Mouse (Mus musculus): ENCODE results near the gene Cacna2d2. TPM values are rescaled to one million over a fixed set of nuclear protein-coding genes. Genes with fewer than 3 reads are reported as not detected.
"Not testable (repeated sequence)": the region's sequence is repeated elsewhere in the genome, so short reads cannot be mapped to it uniquely, and the experiment has no call there.

The Cacna2d2 gene
- polyA plus RNA-seq, 1 experiment: not detected

DNA sequence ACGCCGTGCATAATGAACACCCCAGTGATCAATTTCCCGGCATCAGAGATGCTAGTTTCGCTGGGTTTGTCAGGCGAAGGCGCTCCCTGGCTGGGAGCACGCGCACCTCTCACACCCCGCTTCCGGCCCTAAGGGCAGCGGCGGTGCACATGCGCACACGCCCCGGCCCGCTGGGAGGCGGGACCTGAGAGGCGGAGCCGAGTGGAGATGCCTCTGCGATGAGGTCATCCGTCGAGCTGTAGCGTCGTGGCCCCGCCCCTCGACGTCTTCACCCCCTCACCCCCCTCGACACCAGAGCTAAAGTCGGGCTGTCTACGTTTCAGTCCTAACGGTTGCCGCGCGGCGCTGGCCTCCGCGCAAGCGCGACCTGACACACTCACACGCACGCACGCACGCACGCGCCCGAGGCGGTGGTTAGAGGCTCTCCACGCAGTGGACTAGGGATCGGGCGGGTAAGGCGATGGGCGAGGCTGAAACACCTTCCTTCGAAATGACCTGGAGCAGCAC is 155.0 kb downstream of the Cacna2d2 start:
- Histone ChIP-seq H3K4me1 (ENCODE audit: control insufficient read depth) (peaks cover 74% of the 10 kb centered on the region), H3K27me3 (ENCODE audit: control insufficient read depth) (peaks cover 32% of the 10 kb centered on the region), H3K36me3 (ENCODE audit: control insufficient read depth) (peaks cover 30% of the 10 kb centered on the region), H3K9me3 (ENCODE audit: control insufficient read depth, low read length) (no peaks in the 10 kb centered on the region), H3K4me3 (replicated peaks) (peak overlapping the region; percentile 99)
- TF ChIP-seq TAL1 (IDR thresholded peaks at IDR 0.05; ENCODE audit: low read length) (no peak), GATA1 (IDR thresholded peaks at IDR 0.05; ENCODE audit: low read length) (no peak)

DNA sequence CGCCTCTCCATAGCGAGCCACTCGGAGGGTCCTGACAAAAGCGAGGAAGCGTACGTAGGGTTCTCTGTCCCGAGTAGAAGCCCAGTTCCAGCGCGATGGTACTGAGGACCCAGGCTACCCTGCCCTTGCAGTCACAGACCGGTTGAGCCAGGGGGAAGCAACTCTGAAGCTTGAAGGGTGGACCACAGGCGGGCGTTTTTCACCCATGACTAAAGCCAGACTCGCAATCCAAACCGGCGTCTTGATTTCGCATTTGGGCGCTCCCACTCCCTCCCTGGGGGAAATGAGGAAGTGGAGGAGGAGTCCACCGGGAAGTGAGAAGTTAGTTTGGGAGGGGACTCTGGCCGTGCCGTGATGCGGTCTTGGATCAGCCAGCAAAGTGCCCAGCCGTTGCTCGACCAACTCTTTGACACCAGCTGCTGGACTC is 155.6 kb downstream of the Cacna2d2 start:
- Histone ChIP-seq H3K4me3 (replicated peaks) (peak overlapping the region; percentile 99), H3K27me3 (ENCODE audit: control insufficient read depth) (peaks cover 27% of the 10 kb centered on the region), H3K36me3 (ENCODE audit: control insufficient read depth) (peaks cover 37% of the 10 kb centered on the region), H3K4me1 (ENCODE audit: control insufficient read depth) (peaks cover 74% of the 10 kb centered on the region), H3K9me3 (ENCODE audit: control insufficient read depth, low read length) (no peaks in the 10 kb centered on the region)
- TF ChIP-seq TAL1 (IDR thresholded peaks at IDR 0.05; ENCODE audit: low read length): no peak
- TF ChIP-seq GATA1 (IDR thresholded peaks at IDR 0.05; ENCODE audit: low read length): no peak

DNA sequence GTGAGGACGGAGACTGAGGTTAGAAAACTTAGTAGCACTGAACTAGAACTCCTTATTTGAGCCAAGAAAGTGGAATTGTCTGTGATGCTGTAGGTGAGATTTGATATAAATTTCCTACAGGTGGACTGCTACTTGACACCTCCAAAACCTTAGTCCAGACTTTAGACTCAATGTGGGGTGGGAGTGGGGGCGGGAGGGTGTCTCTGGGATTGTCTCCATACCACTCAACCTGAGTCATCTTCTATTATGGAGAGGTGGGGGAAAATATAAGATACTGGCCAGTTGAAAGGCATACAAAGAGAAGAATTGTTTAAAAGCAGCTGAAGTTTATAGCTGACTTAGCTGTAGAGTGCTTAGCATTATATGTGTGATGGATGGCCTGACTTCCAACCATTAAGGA is 156.3 kb downstream of the Cacna2d2 start:
- TF ChIP-seq GATA1 (IDR thresholded peaks at IDR 0.05; ENCODE audit: low read length) (no peak), TAL1 (IDR thresholded peaks at IDR 0.05; ENCODE audit: low read length) (no peak)
- peaks cover 44% of the 10 kb centered on the region for H3K36me3 ChIP-seq (ENCODE audit: control insufficient read depth)
- peaks cover 21% of the 10 kb centered on the region for H3K27me3 ChIP-seq (ENCODE audit: control insufficient read depth)
- peak overlapping the region; percentile 99 for H3K4me3 ChIP-seq (replicated peaks)
- H3K4me1 ChIP-seq (ENCODE audit: control insufficient read depth): peaks cover 70% of the 10 kb centered on the region
- H3K9me3 ChIP-seq (ENCODE audit: control insufficient read depth, low read length): no peaks in the 10 kb centered on the region

DNA sequence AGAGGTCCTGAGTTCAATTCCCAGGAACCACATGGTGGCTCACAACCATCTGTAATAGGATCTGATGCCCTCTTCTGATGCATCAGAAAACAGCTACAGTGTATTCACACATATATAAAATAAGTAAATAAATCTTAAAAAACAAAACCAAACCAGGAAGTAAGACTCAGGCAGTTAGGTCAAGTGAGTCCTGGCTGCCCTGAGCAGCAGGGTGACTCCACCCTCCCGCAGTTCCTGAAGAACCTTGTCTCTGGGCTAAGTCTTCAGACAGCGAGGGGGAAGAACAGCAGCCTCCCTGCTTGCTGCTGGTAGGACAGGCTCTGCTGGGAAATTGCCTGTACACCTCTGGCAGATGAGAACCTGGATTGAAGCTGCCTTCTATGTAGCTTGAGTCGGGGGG is 156.9 kb downstream of the Cacna2d2 start:
- no peak for TF ChIP-seq GATA1 (IDR thresholded peaks at IDR 0.05; ENCODE audit: low read length)
- Histone ChIP-seq H3K36me3 (ENCODE audit: control insufficient read depth) (peaks cover 50% of the 10 kb centered on the region), H3K9me3 (ENCODE audit: control insufficient read depth, low read length) (no peaks in the 10 kb centered on the region), H3K4me3 (replicated peaks) (peak overlapping the region; percentile 99), H3K27me3 (ENCODE audit: control insufficient read depth) (peaks cover 14% of the 10 kb centered on the region), H3K4me1 (ENCODE audit: control insufficient read depth) (peaks cover 64% of the 10 kb centered on the region)

DNA sequence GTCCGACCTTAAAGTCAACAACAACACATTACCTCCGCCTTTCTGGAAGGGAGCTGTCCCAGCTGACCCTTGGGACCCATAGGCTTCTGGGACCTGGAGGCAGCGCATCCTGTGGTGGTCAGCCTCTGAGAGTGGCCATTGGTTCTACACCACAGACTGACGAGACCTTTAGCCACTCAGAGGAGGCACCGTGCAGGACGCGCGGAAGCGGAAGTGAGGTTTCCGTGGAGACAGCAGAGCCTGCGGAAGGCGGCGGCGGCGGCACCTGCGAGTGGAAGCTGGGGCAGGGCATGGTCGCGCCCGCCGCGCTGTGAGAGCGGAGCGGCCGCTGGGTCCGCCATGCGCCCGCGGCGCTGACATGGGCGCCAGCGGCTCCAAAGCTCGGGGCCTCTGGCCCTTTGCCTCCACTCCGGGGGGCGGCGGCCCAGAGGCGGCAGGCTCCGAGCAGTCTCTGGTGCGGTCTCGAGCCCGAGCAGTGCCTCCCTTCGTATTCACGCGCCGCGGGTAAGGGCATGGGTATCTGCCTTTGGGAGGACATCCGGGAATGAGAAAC is 163.7 kb downstream of the Cacna2d2 start, which contains the start of gene Tusc2:
Gene Tusc2, plus strand, starts transcription at position 227 of the 553 bp plus-strand sequence.
- peaks cover 76% of the 10 kb centered on the region for H3K36me3 ChIP-seq (ENCODE audit: control insufficient read depth)
- TF ChIP-seq GATA1 (IDR thresholded peaks at IDR 0.05; ENCODE audit: low read length) (no peak), TAL1 (IDR thresholded peaks at IDR 0.05; ENCODE audit: low read length) (no peak)
- H3K4me1 ChIP-seq (ENCODE audit: control insufficient read depth): peaks cover 60% of the 10 kb centered on the region

DNA sequence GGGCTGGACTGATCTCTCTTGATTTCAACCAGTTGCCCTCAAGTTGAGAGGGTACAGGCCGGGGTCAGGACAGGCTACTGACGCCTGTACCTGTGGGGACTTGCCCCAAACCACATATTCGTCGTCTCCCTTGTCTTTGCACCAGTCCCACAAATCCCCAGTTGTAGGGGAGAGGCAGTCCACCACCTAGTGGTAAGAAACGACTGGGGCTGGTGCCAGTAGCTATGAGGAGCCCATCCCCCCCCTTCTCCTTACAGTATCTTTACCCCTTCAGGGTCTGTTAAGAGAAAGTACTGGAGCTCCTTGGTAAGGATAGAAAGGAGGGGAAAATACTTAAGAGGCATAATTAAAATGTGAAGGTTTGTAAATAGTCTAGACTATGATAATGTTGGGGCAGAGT is 166.1 kb downstream of the Cacna2d2 start:
- not testable (repeated sequence) for H3K4me3 ChIP-seq (replicated peaks); H3K27me3 ChIP-seq (ENCODE audit: control insufficient read depth); H3K9me3 ChIP-seq (ENCODE audit: control insufficient read depth, low read length)
- H3K36me3 ChIP-seq (ENCODE audit: control insufficient read depth): peaks cover 59% of the 10 kb centered on the region
- peaks cover 84% of the 10 kb centered on the region for H3K4me1 ChIP-seq (ENCODE audit: control insufficient read depth)

More for the DNA sequence above, 163.7 kb downstream of the Cacna2d2 start, which contains the start of gene Tusc2:
- Histone ChIP-seq H3K27me3 (ENCODE audit: control insufficient read depth) (no peaks in the 10 kb centered on the region), H3K4me3 (replicated peaks) (peak within 1 kb of the TSS; percentile 76), H3K9me3 (ENCODE audit: control insufficient read depth, low read length) (no peaks in the 10 kb centered on the region)

DNA sequence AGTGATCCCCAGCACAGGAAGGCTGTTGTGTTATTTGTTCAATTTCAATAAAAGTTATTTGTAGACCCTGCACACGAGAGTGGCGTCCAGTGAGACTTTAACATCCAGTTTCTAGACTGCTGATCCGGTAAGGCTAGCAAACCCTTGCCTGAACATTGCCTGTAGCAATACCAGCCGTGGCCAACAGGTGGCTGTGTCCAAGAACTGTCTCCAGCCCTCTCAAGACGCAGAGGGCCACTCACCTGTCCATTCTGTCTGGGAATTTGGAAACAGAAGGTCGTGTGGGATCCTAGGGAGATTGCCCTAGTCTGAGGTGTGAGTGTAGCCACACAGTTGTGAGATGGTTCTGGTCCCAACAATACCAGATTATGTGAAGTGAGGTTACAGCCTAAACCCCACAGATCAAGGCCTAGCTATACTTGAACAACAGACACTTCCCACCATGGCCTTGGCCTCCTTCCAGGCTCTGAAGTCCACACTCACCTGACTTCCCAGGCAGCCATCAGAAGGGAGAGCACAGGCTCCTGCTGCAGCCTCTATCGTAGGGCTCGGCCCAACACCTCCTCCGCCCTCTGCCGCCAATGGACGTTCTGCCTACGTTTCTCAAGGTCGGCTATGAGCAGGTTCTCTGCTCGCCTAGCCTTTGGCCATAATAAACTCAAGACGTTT is 166.8 kb downstream of the Cacna2d2 start:
- Histone ChIP-seq H3K4me1 (ENCODE audit: control insufficient read depth) (peaks cover 90% of the 10 kb centered on the region), H3K4me3 (replicated peaks) (no peak overlapping the region), H3K9me3 (ENCODE audit: control insufficient read depth, low read length) (no peaks in the 10 kb centered on the region), H3K36me3 (ENCODE audit: control insufficient read depth) (peaks cover 59% of the 10 kb centered on the region), H3K27me3 (ENCODE audit: control insufficient read depth) (no peaks in the 10 kb centered on the region)
- TF ChIP-seq GATA1 (IDR thresholded peaks at IDR 0.05; ENCODE audit: low read length): no peak
- no peak for TF ChIP-seq TAL1 (IDR thresholded peaks at IDR 0.05; ENCODE audit: low read length)

DNA sequence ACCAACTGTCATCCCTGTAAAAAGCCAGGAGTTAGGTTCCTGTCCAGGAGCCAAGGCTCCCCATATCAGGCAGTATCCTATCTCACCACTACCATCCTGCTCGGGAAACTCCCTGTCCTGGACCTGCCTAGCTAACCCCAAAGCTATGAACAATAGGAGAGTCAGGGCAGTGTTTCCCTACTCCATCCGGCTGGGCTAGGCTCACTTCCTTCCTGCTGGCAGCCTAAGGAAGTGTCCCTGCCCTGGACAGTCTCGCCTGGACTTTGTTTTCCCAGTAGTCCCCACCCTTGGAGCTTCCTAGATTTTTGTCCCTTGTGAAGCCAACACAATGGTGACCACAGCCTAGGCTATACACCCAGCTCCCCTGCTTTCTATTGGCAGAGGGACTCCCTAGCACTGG is 167.4 kb downstream of the Cacna2d2 start:
- H3K4me3 ChIP-seq (replicated peaks): no peak overlapping the region
- no peaks in the 10 kb centered on the region for H3K27me3 ChIP-seq (ENCODE audit: control insufficient read depth)
- H3K9me3 ChIP-seq (ENCODE audit: control insufficient read depth, low read length): no peaks in the 10 kb centered on the region
- peaks cover 95% of the 10 kb centered on the region for H3K4me1 ChIP-seq (ENCODE audit: control insufficient read depth)
- peaks cover 59% of the 10 kb centered on the region for H3K36me3 ChIP-seq (ENCODE audit: control insufficient read depth)
- TF ChIP-seq TAL1 (IDR thresholded peaks at IDR 0.05; ENCODE audit: low read length) (no peak), GATA1 (IDR thresholded peaks at IDR 0.05; ENCODE audit: low read length) (no peak)

DNA sequence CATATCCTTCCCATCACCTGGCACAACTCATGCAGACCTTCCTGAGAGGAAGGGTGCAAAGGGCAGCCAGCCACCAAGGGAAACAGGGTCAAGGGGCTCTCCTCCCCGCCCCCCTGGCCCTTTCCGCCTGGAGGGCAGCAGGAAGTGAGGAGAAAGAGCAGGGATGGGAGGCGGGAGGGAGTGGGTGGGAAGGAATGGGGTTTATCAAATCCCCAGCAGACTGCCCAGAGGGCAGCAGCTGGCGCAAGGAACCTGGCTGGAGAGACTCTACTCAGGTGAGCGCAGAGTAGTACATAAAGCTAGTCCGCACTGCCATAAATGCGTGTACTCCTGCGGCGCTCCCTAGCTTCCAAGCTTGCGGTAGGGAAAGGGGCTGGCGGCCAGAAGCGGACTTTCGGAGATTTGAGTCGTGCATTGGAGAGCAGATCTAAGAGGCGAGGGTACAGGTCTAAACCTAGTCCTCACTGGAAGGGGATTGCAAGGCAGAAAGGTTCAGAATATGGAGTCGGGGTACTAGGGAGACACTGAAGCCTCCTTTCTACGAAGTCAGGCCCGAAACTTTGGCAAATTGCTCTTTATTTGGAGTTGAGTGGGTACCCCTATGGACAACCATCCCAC is 168.4 kb downstream of the Cacna2d2 start, which contains the start of gene Hyal2:
Gene Hyal2, plus strand, starts transcription at position 244 of the 618 bp plus-strand sequence.
- peak within 1 kb of the TSS; percentile 93 for H3K4me3 ChIP-seq (replicated peaks)
- H3K9me3 ChIP-seq (ENCODE audit: control insufficient read depth, low read length): no peaks in the 10 kb centered on the region
- H3K27me3 ChIP-seq (ENCODE audit: control insufficient read depth): no peaks in the 10 kb centered on the region
- TF ChIP-seq TAL1 (IDR thresholded peaks at IDR 0.05; ENCODE audit: low read length) (no peak), GATA1 (IDR thresholded peaks at IDR 0.05; ENCODE audit: low read length) (no peak)
- peaks cover 95% of the 10 kb centered on the region for H3K4me1 ChIP-seq (ENCODE audit: control insufficient read depth)
- peaks cover 60% of the 10 kb centered on the region for H3K36me3 ChIP-seq (ENCODE audit: control insufficient read depth)
